Mouse (Mus musculus) limb, embryonic 11.5 days (tissue): Measurements from ENCODE around the gene Zfp691. TPM values are rescaled to one million over a fixed set of nuclear protein-coding genes. Genes with fewer than 3 reads are reported as not detected.

Experiments
- ATAC-seq: fragments of 200-750 bp; cut with Nextera tagmentation; 2 replicates; pipeline ENCODE4 v1.8.0; 2017; ENCODE audit warnings: low read depth; ENCODE audit not compliant: insufficient number of reproducible peaks, low FRiP score, low TSS enrichment
- DNase-seq: peaks from one replicate; pipeline ENCODE4 v3.0.0-alpha.2; 2015; ENCODE audit warnings: low spot score
- H3K27ac ChIP-seq: fragments of 300-500 bp; sonication (generic); replicated peaks from 2 replicates; pipeline ENCODE4 v1.5.1; 2014; ENCODE audit warnings: low read depth, mild to moderate bottlenecking, low read length
- H3K27me3 ChIP-seq: fragments of 300-500 bp; sonication (generic); 2 replicates; pipeline ENCODE4 v1.6.1; 2014; ENCODE audit warnings: mild to moderate bottlenecking, low read length, mixed read lengths; ENCODE audit not compliant: control insufficient read depth, insufficient read depth
- H3K36me3 ChIP-seq: fragments of 300-500 bp; sonication (generic); 2 replicates; pipeline ENCODE4 v1.6.1; 2014; ENCODE audit warnings: mild to moderate bottlenecking, low read length, moderate library complexity, mixed read lengths; ENCODE audit not compliant: control insufficient read depth, insufficient read depth
- H3K4me1 ChIP-seq: fragments of 300-500 bp; sonication (generic); 2 replicates; pipeline ENCODE4 v1.6.1; 2014; ENCODE audit warnings: low read length, mixed read lengths; ENCODE audit not compliant: control insufficient read depth, insufficient read depth
- H3K4me2 ChIP-seq: fragments of 300-500 bp; sonication (generic); 2 replicates; pipeline ENCODE4 v1.6.1; 2014; ENCODE audit warnings: low read depth, mild to moderate bottlenecking, moderate library complexity; ENCODE audit not compliant: severe bottlenecking
- H3K4me3 ChIP-seq: fragments of 300-500 bp; sonication (generic); 2 replicates; pipeline ENCODE4 v1.5.1; 2014; ENCODE audit warnings: low read depth, low read length
- H3K9ac ChIP-seq: fragments of 300-500 bp; sonication (generic); 2 replicates; pipeline ENCODE4 v1.6.1; 2014; ENCODE audit warnings: mild to moderate bottlenecking, low read length
- H3K9me3 ChIP-seq: fragments of 300-500 bp; sonication (generic); 2 replicates; pipeline ENCODE4 v1.6.1; 2016; ENCODE audit warnings: low read length; ENCODE audit not compliant: control insufficient read depth
- WGBS: fragments of 180-500 bp; shearing (Covaris S2); extraction: QIAGEN DNeasy Blood & Tissue Kit; methylation state at CpG from one replicate; pipeline ENCODE4 v1.1.7; 2014; 5-methylcytosine and 5-hydroxymethylcytosine counted together
- polyA plus RNA-seq: library from polyadenylated mRNA; unstranded; fragments of >200 nt; fragmentation: Nextera tagmentation; extraction: Ambion mirVana; gene quantifications from 2 replicates; pipeline ENCODE4 v1.2.1, GENCODE M21; 2014

The Zfp691 gene
- polyA plus RNA-seq, 1 experiment from 2014 or later = 10.0 TPM

- Histone ChIP-seq H3K27ac (no peak overlapping the region), H3K4me2 (no peak overlapping the region), H3K4me3 (no peak overlapping the region), H3K9ac (no peak overlapping the region), H3K27me3 (no peaks in the 10 kb centered on the region), H3K36me3 (no peaks in the 10 kb centered on the region), H3K9me3 (no peaks in the 10 kb centered on the region), H3K4me1 (no peaks in the 10 kb centered on the region)
- ATAC-seq (no peak), DNase-seq (no peak)
- 59% methylated on average over 4 of the region's 4 CpGs for WGBS
Observed at GRCm38 (mm10) chr4:119180133-119180707, 6.2 kb upstream of the Zfp691 start.

GRCm38 (mm10) chr4:119178331-119178730, 4.3 kb upstream of the Zfp691 start:
- no peaks in the 10 kb centered on the region for H3K27me3 ChIP-seq
- no peak overlapping the region for H3K4me3 ChIP-seq
- no peak overlapping the region for H3K9ac ChIP-seq
- H3K36me3 ChIP-seq = no peaks in the 10 kb centered on the region
- H3K27ac ChIP-seq = no peak overlapping the region
- WGBS = 81% methylated on average over 18 of the region's 18 CpGs
- ATAC-seq = no peak
- H3K4me1 ChIP-seq = no peaks in the 10 kb centered on the region
- no peak overlapping the region for H3K4me2 ChIP-seq
- no peaks in the 10 kb centered on the region for H3K9me3 ChIP-seq
- DNase-seq = no peak

GRCm38 (mm10) chr4:119177702-119178101, 3.7 kb upstream of the Zfp691 start:
- ATAC-seq (no peak), DNase-seq (no peak)

DNA sequence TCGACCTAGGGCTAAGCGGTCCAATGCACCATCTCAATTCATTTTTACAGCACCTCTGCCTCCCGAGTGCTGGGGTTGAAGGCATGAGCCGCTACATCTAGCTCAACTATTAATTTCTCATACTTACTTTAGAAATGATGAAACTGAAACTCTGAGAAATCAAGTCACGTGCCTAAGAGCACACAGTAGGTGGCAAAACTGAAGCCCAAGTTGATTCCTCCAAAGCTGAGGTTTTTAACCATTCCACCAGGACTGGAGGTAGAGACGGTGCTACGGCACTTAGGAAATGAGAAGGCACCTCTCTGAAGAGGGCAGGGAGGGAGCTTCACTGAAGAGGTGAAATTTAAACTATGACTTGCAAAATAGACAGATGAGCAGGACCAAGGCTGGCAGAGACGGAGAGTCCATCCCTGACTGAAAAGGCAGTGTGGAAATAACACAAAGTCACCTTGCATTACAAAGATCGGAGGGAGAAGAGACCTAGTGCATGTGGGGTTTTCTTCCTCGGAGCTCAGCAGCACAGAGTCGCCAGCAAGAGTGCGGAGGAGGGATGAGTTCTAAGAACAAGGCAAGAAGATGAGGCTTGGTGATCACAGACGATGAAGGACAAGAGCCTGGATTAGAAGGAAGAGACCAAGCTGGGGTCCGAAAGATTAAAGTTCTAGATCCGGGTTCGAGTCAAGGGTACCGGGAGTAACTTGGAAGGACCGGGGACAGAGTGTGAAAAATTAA, 910 bp downstream of the Zfp691 start:
- H3K9ac ChIP-seq = peak overlapping the region; percentile 82
- H3K36me3 ChIP-seq = peaks cover 9% of the 10 kb centered on the region; the same call in 1 of the 2 replicates
- H3K4me3 ChIP-seq = peak overlapping the region; percentile 78
- no peak overlapping the region for H3K27ac ChIP-seq
- no peak for ATAC-seq
- no peak for DNase-seq
- 0 out of 2 replicates have a peak, but pooled peaks cover 2% of the 10 kb centered on the region for H3K4me1 ChIP-seq
- H3K9me3 ChIP-seq = no peaks in the 10 kb centered on the region
- peak overlapping the region; percentile 80 for H3K4me2 ChIP-seq
- 47% methylated on average over 18 of the region's 18 CpGs for WGBS
- no peaks in the 10 kb centered on the region for H3K27me3 ChIP-seq

More at GRCm38 (mm10) chr4:119177702-119178101, 3.7 kb upstream of the Zfp691 start:
- no peak overlapping the region for H3K27ac ChIP-seq
- 0 out of 2 replicates have a peak, but pooled peaks cover 2% of the 10 kb centered on the region for H3K4me1 ChIP-seq
- H3K9me3 ChIP-seq = no peaks in the 10 kb centered on the region
- H3K9ac ChIP-seq = no peak overlapping the region
- no peak overlapping the region for H3K4me3 ChIP-seq
- no peaks in the 10 kb centered on the region for H3K36me3 ChIP-seq
- no peak overlapping the region for H3K4me2 ChIP-seq
- WGBS = 72% methylated on average over 5 of the region's 5 CpGs
- no peaks in the 10 kb centered on the region for H3K27me3 ChIP-seq

DNA sequence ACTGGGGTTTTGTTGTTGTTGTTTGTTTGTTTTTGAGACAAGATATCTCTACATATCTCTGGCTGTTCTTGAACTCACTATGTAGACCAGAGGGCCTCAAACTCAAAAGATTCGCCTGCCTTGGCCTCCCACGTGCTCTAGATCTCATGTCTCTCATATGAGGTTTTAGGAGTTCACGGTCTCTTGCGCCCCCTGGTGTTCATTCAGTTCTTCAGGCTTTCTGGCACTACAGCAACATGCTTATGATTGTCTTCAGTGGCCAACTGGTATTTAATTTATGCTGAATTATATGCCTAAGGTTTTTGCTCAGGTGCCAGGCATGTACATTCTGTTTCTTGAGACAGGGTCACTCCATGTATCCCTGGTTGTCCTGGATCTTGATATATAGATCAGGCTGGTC, 6.3 kb downstream of the Zfp691 start:
- DNase-seq (peak; percentile 84), ATAC-seq (no peak)
- no peak overlapping the region for H3K27ac ChIP-seq
- H3K9ac ChIP-seq = no peak overlapping the region
- H3K4me1 ChIP-seq = no peaks in the 10 kb centered on the region
- H3K27me3 ChIP-seq = no peaks in the 10 kb centered on the region
- H3K4me2 ChIP-seq = no peak overlapping the region
- H3K4me3 ChIP-seq = no peak overlapping the region
- 7% methylated on average over 4 of the region's 4 CpGs for WGBS
- peaks cover 9% of the 10 kb centered on the region; the same call in 1 of the 2 replicates for H3K36me3 ChIP-seq
- no peaks in the 10 kb centered on the region for H3K9me3 ChIP-seq

DNA sequence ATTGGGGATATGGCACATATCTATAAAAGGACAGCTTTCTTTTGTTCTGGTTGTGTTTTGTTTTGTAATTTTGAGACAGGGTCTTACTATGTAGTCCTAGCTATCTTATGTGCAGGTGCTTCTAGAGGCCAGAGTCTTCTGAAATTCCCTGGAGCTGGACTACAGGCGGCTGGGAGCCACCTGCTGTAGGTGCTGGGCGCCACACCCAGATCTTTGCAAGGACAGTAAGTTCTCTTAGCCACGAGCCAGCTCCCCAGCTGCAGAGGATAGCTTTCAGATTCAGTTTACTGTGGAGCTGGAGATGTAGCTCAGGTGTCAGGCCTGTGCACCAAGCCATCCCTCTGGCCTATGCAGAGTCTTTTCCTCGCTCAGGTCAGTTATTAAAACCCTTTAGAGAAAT, 6.9 kb downstream of the Zfp691 start:
- DNase-seq (no peak), ATAC-seq (no peak)
- Histone ChIP-seq H3K27me3 (no peaks in the 10 kb centered on the region), H3K4me3 (no peak overlapping the region), H3K9ac (no peak overlapping the region), H3K27ac (no peak overlapping the region), H3K4me1 (no peaks in the 10 kb centered on the region), H3K9me3 (no peaks in the 10 kb centered on the region), H3K36me3 (peaks cover 9% of the 10 kb centered on the region; the same call in 1 of the 2 replicates), H3K4me2 (no peak overlapping the region)
- 77% methylated on average over 4 of the region's 4 CpGs for WGBS

DNA sequence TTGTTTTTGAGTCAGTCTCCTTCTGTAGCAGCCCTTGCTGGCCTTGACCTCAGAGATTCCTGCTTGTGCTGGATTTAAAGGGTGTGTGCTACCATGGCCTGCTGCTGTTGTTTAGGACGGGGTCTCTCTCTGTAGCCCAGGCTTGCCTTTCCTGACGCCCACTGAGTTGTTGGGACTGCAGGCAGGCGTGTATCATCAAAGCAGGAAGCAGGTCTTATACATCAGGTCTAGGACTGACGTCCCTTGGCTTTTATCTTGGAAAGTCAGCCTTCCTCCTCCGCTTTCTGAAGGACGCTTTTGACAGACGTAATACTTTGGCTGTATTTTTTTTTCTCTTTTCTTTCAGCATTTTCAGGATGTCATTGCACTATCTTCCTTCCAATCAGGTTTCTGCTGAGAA, 8.1 kb downstream of the Zfp691 start:
- DNase-seq (no peak), ATAC-seq (no peak)
- no peak overlapping the region for H3K9ac ChIP-seq
- peaks cover 9% of the 10 kb centered on the region; the same call in 1 of the 2 replicates for H3K36me3 ChIP-seq
- H3K27ac ChIP-seq = no peak overlapping the region
- H3K9me3 ChIP-seq = no peaks in the 10 kb centered on the region
- no peak overlapping the region for H3K4me2 ChIP-seq
- H3K27me3 ChIP-seq = no peaks in the 10 kb centered on the region
- 79% methylated on average over 7 of the region's 7 CpGs for WGBS
- no peak overlapping the region for H3K4me3 ChIP-seq
- H3K4me1 ChIP-seq = no peaks in the 10 kb centered on the region

- Histone ChIP-seq H3K4me1 (no peaks in the 10 kb centered on the region), H3K9ac (no peak overlapping the region), H3K4me2 (no peak overlapping the region), H3K36me3 (no peaks in the 10 kb centered on the region), H3K9me3 (no peaks in the 10 kb centered on the region), H3K27me3 (no peaks in the 10 kb centered on the region), H3K27ac (no peak overlapping the region), H3K4me3 (no peak overlapping the region)
- DNase-seq (no peak), ATAC-seq (no peak)
- 65% methylated on average over 4 of the region's 4 CpGs for WGBS
Observed at GRCm38 (mm10) chr4:119162990-119163389, 11.0 kb downstream of the Zfp691 start.
